In genomic region chr1:189566491-189566890, GRCm38 (mm10) we compare ENCODE assay signal across 25 mouse cellular contexts.
DNase-seq lines count a peak whose midpoint lies in the region; ATAC-seq and TF ChIP-seq lines count a peak whose summit lies in the region.
"Had no signal": no experiment of that assay in that cellular context is flagged by ENCODE, and none has a peak within 500 bp of the region (broad histone marks: within the 10 kb centered on the region; RNA-seq: fewer than 3 reads in every experiment).

No protein-coding gene starts in this region.

- H3K27ac ChIP-seq in lung, embryonic 14.5 days (ENCODE audit: low read depth): no peak overlapping the region
- no peak overlapping the region for H3K27ac ChIP-seq in intestine, embryonic 15.5 days
- H3K27ac ChIP-seq in liver, postnatal 0 days (ENCODE audit: low read depth): no peak overlapping the region
- H3K27ac ChIP-seq in heart, embryonic 12.5 days (ENCODE audit: poor library complexity, severe bottlenecking): no peak overlapping the region
- H3K27ac ChIP-seq: embryonic facial prominence, embryonic 12.5 days; forebrain, embryonic 15.5 days; hindbrain, postnatal 0 days; kidney, embryonic 15.5 days; liver, embryonic 14.5 days; midbrain, embryonic 13.5 days; neural tube, embryonic 12.5 days had no signal

- H3K36me3 ChIP-seq in lung, embryonic 14.5 days (ENCODE audit: insufficient read depth): no peaks in the 10 kb centered on the region
- H3K36me3 ChIP-seq in intestine, embryonic 15.5 days: no peaks in the 10 kb centered on the region
- H3K36me3 ChIP-seq in liver, postnatal 0 days (replicated peaks; ENCODE audit: insufficient read depth, low read length): no peaks in the 10 kb centered on the region
- H3K36me3 ChIP-seq in heart, embryonic 12.5 days: no peaks in the 10 kb centered on the region
- H3K36me3 ChIP-seq: embryonic facial prominence, embryonic 12.5 days; forebrain, embryonic 15.5 days; kidney, embryonic 15.5 days; midbrain, embryonic 13.5 days; neural tube, embryonic 12.5 days had no signal

- H3K4me3 ChIP-seq in lung, embryonic 14.5 days (ENCODE audit: low read depth, low read length): no peak overlapping the region
- H3K4me3 ChIP-seq in intestine, embryonic 15.5 days (replicated peaks): no peak overlapping the region
- H3K4me3 ChIP-seq in liver, postnatal 0 days (ENCODE audit: low read depth, low read length): no peak overlapping the region
- H3K4me3 ChIP-seq in heart, embryonic 12.5 days: no peak overlapping the region
- H3K4me3 ChIP-seq: embryonic facial prominence, embryonic 12.5 days; erythroblast, embryonic 14.5 days; forebrain, embryonic 15.5 days; kidney, embryonic 15.5 days; midbrain, embryonic 13.5 days; neural tube, embryonic 12.5 days had no signal

- no peak for TF ChIP-seq EP300 in liver, postnatal 0 days (IDR thresholded peaks at IDR 0.05; ENCODE audit: low read depth)

- DNase-seq in Muller cell, postnatal 12 days (ENCODE audit: inconsistent ontology term): peak; percentile 46
- DNase-seq in brain, adult 2 months (ENCODE audit: low read depth, low spot score): peak; percentile 32
- peak; percentile 76 for DNase-seq in lung, embryonic 14.5 days
- peak; percentile 30 for DNase-seq in lung, postnatal 25 days (ENCODE audit: low spot score)
- DNase-seq in liver, postnatal 0 days: no peak
- DNase-seq: adrenal gland, adult 2 months; cerebellum, adult 18-20 months; cerebellum, postnatal 14 days; gastrocnemius, postnatal 14 days; heart, adult 11 months; heart, postnatal 10 days; kidney, postnatal 36 days had no signal

- no peak overlapping the region for H3K4me2 ChIP-seq in lung, embryonic 14.5 days
- no peak overlapping the region for H3K4me2 ChIP-seq in intestine, embryonic 15.5 days (replicated peaks)
- no peak overlapping the region for H3K4me2 ChIP-seq in liver, postnatal 0 days (ENCODE audit: low read depth, low read length)
- no peak overlapping the region for H3K4me2 ChIP-seq in heart, embryonic 12.5 days
- H3K4me2 ChIP-seq: embryonic facial prominence, embryonic 12.5 days; forebrain, embryonic 15.5 days; heart, embryonic 11.5 days; kidney, embryonic 15.5 days; midbrain, embryonic 13.5 days; neural tube, embryonic 12.5 days had no signal

- 14% methylated on average over 7 of the region's 7 CpGs for WGBS in lung, embryonic 14.5 days
- 26% methylated on average over 7 of the region's 7 CpGs for WGBS in intestine, embryonic 15.5 days
- 38% methylated on average over 7 of the region's 7 CpGs for WGBS in liver, postnatal 0 days (ENCODE audit: insufficient replicate concordance)
- 36% methylated on average over 7 of the region's 7 CpGs for WGBS in heart, embryonic 12.5 days

- no peaks in the 10 kb centered on the region for H3K9me3 ChIP-seq in lung, embryonic 14.5 days (ENCODE audit: low read depth, low read length)
- no peaks in the 10 kb centered on the region for H3K9me3 ChIP-seq in intestine, embryonic 15.5 days
- H3K9me3 ChIP-seq in liver, postnatal 0 days (ENCODE audit: low read length): no peaks in the 10 kb centered on the region
- no peaks in the 10 kb centered on the region for H3K9me3 ChIP-seq in heart, embryonic 12.5 days (replicated peaks)
- H3K9me3 ChIP-seq: embryonic facial prominence, embryonic 12.5 days; forebrain, embryonic 15.5 days; kidney, embryonic 15.5 days; midbrain, embryonic 13.5 days; neural tube, embryonic 12.5 days had no signal

- H3K4me1 ChIP-seq in lung, embryonic 14.5 days (ENCODE audit: insufficient read depth): no peaks in the 10 kb centered on the region
- no peaks in the 10 kb centered on the region for H3K4me1 ChIP-seq in intestine, embryonic 15.5 days (replicated peaks)
- H3K4me1 ChIP-seq in liver, postnatal 0 days (ENCODE audit: insufficient read depth): no peaks in the 10 kb centered on the region
- no peaks in the 10 kb centered on the region for H3K4me1 ChIP-seq in heart, embryonic 12.5 days (replicated peaks)
- H3K4me1 ChIP-seq: embryonic facial prominence, embryonic 12.5 days; forebrain, embryonic 15.5 days; kidney, embryonic 15.5 days; midbrain, embryonic 13.5 days; neural tube, embryonic 12.5 days had no signal

- TF ChIP-seq CTCF in lung, embryonic 14.5 days (IDR thresholded peaks at IDR 0.05; ENCODE audit: low read depth): no peak
- no peak for TF ChIP-seq CTCF in liver, postnatal 0 days (IDR thresholded peaks at IDR 0.05; ENCODE audit: low read depth)

- ATAC-seq in lung, embryonic 14.5 days (ENCODE audit: insufficient read depth): peak; percentile 88
- no peak for ATAC-seq in intestine, embryonic 15.5 days
- no peak for ATAC-seq in activated CD4-positive, CD25-positive, alpha-beta regulatory T cell, adult 4 months
- no peak for ATAC-seq in liver, postnatal 0 days
- no peak for ATAC-seq in heart, embryonic 12.5 days (ENCODE audit: insufficient number of reproducible peaks, low FRiP score)
- ATAC-seq: forebrain, embryonic 15.5 days; hindbrain, postnatal 0 days; intestine, postnatal 0 days; midbrain, embryonic 13.5 days had no signal

- no peak overlapping the region for H3K9ac ChIP-seq in lung, embryonic 14.5 days
- H3K9ac ChIP-seq in intestine, embryonic 15.5 days: no peak overlapping the region
- H3K9ac ChIP-seq in liver, postnatal 0 days (replicated peaks): no peak overlapping the region
- no peak overlapping the region for H3K9ac ChIP-seq in heart, embryonic 12.5 days
- H3K9ac ChIP-seq: embryonic facial prominence, embryonic 12.5 days; forebrain, embryonic 15.5 days; kidney, embryonic 15.5 days; liver, embryonic 14.5 days; midbrain, embryonic 13.5 days; neural tube, embryonic 12.5 days had no signal

- no peaks in the 10 kb centered on the region for H3K27me3 ChIP-seq in lung, embryonic 14.5 days (ENCODE audit: insufficient read depth, low read length)
- no peaks in the 10 kb centered on the region for H3K27me3 ChIP-seq in intestine, embryonic 15.5 days (replicated peaks)
- no peaks in the 10 kb centered on the region for H3K27me3 ChIP-seq in liver, postnatal 0 days (ENCODE audit: insufficient read depth, low read length)
- H3K27me3 ChIP-seq in heart, embryonic 12.5 days (replicated peaks): no peaks in the 10 kb centered on the region
- H3K27me3 ChIP-seq: embryonic facial prominence, embryonic 12.5 days; forebrain, embryonic 15.5 days; kidney, embryonic 15.5 days; midbrain, embryonic 13.5 days; neural tube, embryonic 12.5 days had no signal
